Mouse (Mus musculus) Muller cell, postnatal 12 days (primary cell): ENCODE data around the gene Eln.

Experiments used
- DNase-seq: peaks from one replicate; pipeline ENCODE4 v3.0.0-alpha.2; 2015; ENCODE audit errors: inconsistent ontology term

Eln gene

DNA sequence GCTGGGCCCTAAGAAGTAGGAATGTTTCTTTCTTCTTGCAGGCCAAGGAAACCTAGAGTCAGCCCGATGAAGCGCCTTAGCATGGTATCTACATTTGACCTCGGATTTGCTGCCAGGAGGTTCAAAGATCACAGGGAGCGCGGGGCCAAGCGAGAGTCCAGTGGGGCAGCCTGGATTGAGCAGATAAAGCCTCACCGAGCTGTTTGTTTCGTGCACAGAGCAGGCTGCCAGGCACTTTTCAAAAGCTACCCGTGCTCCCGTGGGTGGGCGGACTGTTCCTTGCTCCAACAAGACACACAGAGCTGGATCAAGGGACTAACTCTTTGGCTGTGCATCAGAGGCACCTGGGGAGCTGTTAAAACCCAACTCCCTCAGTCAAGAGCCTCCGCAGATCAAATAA is 3.1 kb downstream of the Eln start:
- DNase-seq: no peak

GRCm38 (mm10) chr5:134742221-134742795 is 4.8 kb downstream of the Eln start:
- DNase-seq: no peak

DNA sequence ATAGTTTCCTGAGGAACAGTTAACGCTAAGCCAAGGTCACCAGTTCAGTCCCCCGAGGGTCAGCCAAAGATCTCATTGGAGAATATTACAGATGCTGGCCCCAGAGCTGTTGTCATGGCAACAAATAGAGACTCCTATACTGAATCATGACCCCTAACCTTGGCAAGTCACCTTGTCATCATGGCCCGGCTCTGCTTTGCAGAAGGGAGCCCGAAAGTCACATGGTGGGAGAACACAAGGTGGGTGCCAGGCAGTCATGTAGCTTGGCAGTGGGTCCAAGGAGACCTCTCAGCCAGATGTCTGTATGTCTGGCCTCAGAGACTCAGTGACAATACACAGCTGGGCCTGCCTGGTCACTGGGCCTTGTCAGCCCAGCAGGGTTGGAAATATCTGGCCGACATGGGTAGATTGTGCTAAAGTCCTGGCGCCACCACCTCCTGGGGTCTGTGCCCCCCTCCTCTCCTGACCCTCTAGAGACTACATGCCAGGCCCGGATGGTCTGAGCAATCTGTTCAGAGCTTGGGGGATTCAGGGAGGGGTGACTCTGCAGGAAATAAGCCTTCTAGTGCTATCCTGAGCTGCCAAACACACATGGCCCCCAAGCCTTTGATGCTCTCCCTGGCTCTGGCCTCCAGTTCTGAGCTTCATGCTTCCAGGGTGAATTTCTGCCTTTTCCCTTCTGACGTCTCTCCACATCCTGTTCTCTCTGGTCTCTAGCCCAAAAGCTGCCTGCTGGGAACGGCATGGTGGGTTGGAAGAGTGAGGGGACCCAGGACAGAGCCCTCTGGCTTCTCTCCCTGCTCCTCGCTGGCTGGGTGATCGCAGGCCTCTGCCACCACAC is 6.4 kb downstream of the Eln start:
- no peak for DNase-seq

- no peak for DNase-seq
These were observed 7.2 kb downstream of the Eln start for GRCm38 (mm10) chr5:134739951-134740350.

GRCm38 (mm10) chr5:134734920-134735319 is 12.2 kb downstream of the Eln start:
- DNase-seq: no peak

GRCm38 (mm10) chr5:134734072-134734471 is 13.1 kb downstream of the Eln start:
- no peak for DNase-seq

GRCm38 (mm10) chr5:134733241-134733640 is 13.9 kb downstream of the Eln start:
- no peak for DNase-seq

DNA sequence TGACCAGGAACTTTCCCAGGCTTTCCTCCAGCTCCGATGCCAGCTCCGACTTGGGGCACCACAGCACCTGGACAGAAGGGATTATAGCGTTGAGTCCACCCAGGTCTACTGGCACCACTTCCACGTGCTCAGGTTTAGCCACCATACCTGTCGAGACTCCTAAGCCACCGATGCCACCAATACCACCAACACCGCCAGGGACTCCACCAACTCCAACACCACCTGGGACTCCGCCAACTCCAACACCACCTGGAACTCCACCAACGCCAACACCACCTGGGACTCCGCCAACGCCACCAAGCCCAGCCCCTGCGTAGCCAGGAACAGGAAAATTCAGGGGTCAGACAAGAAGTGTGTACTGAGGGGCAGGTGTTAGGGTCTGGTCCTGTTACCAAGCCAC is 18.0 kb downstream of the Eln start:
- no peak for DNase-seq

- no peak for DNase-seq
These were observed 18.6 kb downstream of the Eln start for GRCm38 (mm10) chr5:134728535-134728934.

DNA sequence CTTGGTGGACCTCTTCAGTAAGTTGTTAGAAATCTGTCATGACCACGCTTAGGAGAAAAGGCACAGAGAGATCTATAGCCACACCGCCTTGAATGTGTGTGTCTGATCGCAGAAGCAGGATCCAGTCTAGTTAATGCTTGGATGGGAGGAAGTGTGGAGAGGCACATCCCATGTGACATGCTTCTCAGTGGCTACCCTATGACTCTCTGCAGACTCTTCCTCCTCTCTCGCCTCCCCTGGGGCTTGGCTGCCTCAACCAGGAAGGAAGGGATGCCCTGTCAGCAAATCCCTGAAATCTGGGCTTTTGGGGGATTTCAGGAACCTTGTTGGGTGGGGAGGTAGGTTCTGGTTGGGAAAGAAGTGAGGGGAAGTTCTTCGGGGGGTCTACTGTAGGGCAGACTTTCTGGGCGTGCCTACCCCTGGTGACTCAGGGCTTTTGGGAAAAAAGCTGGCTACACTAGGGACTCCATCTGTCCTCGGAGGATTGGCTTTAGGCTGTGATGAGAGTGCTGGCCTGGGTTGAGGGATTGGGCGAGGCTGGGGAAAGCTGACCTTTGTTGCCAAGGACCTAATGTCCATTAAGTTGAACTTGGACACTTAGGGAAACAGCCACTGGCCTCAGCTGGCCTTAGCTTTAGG is 20.0 kb downstream of the Eln start:
- no peak for DNase-seq

DNA sequence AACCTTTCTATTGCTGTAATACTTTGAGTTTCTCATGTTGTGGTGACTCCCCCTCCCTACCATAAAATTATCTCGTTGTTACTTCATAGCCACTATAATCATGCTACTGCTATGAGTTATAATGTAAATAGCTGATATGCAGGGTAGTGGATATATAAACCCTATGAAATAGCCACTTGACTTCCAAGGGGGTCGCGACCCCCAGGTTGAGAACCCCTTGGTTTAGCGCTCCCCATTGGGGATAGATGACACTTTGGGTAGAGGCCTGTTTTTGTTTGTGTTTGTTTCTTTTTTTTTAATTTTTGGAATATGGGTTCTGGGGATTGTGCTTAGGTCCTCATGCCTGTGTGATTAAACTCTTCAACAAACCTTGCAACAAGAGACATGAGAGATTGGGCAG is 21.8 kb downstream of the Eln start:
- DNase-seq: no peak

- peak; percentile 85 for DNase-seq
These were observed 27.1 kb downstream of the Eln start for GRCm38 (mm10) chr5:134720058-134720457.

DNA sequence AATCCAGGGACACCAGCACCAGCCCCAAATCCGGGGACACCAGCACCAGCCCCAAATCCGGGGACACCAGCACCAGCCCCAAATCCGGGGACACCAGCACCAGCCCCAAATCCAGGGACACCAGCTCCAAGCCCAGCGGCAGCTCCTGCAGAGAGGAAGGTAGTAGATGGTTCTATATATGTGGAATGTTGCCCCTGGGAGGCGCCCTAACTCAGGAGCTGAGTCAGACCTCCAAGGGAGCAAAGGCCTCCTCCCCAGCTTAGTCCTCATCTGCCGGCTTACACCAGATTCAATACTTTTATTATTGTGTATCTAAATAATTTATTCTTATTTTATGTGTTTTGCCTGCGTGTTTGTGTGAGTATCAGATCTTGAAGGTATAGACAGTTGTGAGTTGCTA is 36.0 kb downstream of the Eln start:
- no peak for DNase-seq

- peak; percentile 78 for DNase-seq
These were observed 37.8 kb downstream of the Eln start for GRCm38 (mm10) chr5:134709275-134709674.

- peak; percentile 49 for DNase-seq
These were observed 43.0 kb downstream of the Eln start for GRCm38 (mm10) chr5:134704157-134704556.

DNA sequence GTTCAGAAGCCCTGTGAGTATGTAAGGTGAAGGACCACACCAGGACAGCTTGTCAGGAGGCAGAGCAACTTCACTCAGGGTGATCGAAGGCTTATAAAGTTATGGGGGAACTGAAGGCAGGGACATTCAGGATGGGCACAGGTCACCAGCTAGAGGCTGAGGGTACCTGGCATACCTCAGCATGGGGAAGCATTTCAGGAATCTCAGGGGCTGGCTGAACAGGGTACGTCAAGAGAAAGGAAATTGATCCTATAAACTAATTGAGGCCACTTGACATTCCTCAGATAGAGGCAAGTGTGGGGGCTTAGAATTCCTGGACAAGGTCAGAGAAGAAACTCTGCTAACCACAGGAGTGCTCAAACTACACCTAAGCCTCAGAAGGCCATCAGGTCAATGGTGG is 51.6 kb downstream of the Eln start:
- DNase-seq: no peak

DNA sequence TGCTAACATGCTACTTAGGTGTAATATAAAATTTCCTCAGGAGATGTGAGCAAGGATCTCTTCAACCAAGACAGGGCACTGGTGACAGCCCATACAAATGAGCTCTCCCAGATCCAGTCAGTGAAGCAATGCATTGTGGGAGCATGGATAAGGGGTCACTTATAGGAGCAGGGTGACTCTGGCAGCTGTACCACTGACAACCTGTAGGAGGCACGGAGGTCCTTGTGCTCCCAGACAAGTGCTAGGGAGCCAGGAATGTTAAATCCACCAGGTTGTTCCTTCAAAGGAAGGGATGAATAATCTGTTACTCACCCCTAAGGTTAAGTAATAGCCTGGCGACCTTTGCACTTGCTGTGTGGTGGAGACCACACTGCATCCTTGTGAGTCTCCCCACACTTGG is 52.0 kb downstream of the Eln start:
- no peak for DNase-seq

DNA sequence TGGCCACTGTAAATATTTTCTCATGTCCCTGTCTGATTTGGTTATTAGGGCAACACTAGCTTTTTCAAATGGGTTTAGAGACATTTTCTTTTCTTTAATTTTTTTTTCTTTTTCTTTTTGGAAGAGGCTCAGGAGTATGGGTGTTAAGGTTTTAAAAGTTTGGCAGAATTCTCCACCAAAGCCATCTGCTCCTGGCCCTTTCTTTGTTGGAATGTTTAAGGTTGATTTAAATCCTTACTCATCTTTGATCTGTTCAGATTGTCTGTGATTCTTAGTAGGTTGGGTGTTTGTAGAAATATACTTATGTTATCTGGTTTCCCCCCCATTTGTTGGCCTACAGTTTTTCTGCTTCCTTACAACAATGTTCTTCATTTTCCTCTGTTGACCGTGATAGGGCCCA is 54.4 kb downstream of the Eln start:
- DNase-seq: no peak

- peak; percentile 99 for DNase-seq
These were observed 58.3 kb downstream of the Eln start for GRCm38 (mm10) chr5:134688718-134689284.

- DNase-seq: no peak
These were observed 58.9 kb downstream of the Eln start, which contains the start of gene Limk1 for GRCm38 (mm10) chr5:134688086-134688717. Gene Limk1 (minus strand): TSS chr5:134688598.

GRCm38 (mm10) chr5:134687187-134687586 is 59.9 kb downstream of the Eln start:
- DNase-seq: no peak

GRCm38 (mm10) chr5:134686541-134686940 is 60.6 kb downstream of the Eln start:
- DNase-seq: no peak
